Mouse (Mus musculus): ENCODE measurements around the gene Pitpnm2.
A peak's percentile ranks its signal among the peaks of the same experiment; 100 is the strongest.

The Pitpnm2 gene

DNA sequence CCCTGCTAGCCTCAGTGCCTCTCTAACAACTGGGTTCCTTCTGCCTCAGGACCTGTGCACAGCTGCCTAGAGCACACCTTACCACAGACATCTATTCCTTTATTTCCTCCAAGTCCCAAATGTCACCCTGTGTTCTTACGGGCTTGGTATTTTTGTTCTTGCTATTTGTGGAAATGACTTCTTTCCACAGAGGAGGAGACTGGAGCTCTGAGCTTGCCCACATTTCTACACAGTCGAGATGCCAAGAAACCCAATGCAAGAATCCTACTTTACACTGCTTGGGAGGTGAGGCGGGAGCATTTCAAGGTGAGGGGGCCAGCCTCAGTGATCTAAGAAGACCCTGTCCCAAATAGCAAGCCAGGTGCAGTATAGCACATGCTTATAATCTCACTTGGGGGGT is 164.0 kb downstream of the Pitpnm2 start:
- DNase-seq: no peak

DNA sequence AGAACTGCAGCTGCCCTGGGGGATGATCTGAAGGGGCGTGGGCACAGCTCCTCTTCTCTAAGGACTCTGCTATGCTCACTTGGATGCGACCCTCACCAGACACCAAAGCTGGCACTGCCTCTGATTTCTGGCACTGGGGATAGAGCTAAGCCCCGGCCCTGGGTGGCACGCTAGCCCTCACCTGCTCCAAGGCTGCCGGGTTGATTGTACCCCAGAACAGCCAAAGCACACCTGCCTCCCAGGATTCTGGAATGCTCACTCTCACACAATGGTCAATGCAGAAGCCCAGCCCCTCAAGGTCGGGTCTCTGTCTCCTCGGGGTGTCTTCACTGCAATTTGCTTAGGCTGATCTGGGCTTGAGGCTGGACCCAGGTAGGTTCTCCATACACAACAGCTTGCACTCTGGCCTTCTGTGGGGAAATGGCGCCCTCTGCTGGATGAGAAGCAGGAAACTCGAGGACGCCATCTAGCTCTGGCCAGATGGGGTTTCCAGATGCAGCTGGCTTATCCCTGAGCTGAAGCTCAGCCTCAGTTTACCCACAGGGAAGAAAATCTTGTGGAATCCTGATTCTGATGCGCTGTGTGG is 164.9 kb downstream of the Pitpnm2 start:
- DNase-seq: peak; percentile 87

DNA sequence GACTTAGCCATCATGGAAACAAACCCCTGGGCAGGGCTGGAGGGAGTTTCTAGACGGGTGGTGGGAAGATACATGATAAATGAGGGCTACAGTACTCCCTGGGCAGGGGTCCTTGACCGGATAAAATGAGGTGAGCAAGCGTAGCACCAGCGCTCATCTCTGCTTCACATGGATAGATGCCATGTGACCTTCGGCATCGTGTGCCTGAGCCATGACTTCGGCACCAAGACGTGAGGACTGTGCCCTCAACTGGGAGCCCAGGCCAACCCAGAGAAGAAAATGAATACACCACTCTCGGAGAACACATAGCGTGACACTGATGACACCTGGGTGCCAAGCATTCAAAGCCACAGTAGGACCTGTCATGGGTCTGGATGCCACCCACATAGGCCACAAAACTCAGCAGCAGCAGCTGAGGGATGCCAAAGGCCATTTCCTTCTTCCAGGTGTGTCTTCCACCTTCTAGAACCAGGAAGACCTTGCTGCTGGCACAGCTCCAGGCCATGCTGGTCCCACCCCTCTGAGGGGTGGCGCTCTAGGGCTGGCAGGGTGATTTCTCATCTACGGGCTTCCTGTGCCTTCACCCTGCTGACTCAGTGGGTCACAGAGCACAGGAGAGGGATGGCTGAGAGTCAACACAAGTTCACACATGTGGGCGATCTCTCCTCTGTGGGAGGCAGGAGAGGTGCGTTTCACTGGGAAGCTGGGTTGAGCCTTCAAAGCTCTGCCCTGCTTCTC is 165.5 kb downstream of the Pitpnm2 start:
- no peak for DNase-seq

DNA sequence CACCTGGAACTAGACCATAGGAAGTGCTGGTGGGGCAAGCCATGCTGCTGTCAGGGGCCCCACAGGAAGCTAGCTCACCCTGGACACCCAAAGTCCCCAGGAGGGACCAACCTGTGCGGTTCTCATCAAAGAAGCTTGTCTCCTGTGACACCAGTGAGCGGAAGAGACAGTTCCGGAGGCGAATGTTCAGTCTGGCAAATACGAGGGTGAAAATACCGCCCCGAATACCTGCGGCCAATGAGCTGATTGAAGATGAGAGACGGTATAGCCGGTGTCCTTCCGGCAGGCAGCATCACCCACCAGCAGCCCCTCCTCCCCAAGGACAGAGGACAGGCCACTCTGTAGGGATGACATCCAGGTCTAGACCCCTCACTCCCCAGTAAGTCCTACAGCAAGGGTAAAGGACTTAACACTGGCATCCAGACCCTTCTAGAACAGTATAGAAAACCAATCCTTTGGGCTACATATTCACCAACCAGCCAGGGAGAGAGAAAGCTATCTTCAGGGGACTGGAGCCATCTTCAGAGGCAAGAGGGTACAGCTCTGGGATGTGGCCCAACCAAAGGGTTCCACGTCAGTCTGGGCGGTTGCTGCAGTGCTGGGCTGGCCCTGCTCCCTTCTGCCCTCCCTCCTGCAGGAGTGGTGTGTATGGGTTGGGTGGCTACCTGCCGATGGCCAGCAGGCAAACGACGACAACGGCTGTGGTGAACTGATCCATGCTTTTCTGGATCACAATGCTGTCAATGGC is 166.4 kb downstream of the Pitpnm2 start:
- DNase-seq: no peak

DNA sequence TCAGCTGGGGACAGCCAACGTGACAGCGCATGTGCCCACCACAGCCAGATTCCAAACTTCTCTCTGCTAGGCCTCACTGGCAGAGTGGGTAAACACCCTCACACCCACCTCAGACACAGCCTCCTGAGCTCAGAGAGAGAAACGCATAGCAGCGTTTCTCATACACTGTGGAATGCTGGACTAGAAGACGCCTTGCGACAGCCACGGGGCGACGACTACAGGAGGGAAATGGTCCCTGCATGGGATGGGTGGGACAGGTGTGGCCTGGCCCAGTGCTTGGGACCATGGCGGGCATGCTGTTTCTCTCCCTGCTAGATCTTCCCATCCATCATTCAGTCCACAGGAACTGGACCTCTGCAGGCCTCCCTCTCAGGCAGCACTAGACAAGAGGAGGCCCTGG is 167.1 kb downstream of the Pitpnm2 start:
- DNase-seq: no peak

DNA sequence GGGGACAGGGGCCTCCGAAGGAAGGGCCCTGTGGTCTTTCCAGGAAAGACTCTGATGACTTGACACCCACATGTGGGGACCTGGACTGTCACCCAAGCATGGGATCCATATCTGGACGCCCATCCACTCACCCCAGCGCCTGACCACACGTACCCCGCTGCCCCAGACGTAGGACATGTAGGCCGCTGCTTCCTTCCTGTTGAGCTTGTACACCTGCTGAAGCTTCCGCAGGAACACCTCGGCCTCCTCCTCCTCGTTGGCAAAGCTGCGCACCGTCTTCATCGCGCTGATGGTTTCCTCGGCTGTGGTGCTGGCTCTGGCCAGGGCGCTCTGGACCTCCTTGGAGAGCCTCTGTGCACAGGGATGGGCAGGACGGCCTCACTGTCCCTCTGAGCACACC is 169.7 kb downstream of the Pitpnm2 start:
- no peak for DNase-seq

DNA sequence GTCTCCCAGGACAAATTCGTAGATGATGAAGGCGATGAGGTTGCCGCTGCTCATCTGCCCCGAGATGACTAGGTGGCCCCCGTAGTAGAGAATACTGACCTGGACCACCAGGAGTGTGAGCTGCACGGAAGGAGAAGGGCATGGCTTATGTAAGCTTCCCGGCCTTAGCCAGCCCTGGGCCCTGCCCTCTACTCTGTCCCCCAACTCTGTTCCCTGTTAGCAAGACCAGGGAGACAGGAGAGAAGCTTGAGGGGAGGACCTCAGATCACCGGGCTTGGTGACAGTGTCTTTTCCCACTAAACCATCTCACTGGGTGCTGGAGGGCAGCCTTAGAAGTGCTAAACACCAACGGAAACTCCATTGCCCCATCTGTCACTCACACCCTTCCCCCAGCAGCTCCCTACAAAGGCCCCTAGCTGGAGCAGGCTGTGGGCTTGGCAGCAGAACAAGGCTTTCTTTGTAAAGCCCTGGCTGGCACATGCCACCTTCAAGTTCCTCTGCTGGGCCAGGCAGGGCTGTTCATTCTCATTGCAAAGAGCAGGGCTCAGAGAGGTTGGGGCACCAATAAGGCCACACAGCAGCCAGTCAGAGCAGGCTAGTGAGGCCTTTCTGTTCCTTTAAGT is 170.7 kb downstream of the Pitpnm2 start:
- no peak for DNase-seq

DNA sequence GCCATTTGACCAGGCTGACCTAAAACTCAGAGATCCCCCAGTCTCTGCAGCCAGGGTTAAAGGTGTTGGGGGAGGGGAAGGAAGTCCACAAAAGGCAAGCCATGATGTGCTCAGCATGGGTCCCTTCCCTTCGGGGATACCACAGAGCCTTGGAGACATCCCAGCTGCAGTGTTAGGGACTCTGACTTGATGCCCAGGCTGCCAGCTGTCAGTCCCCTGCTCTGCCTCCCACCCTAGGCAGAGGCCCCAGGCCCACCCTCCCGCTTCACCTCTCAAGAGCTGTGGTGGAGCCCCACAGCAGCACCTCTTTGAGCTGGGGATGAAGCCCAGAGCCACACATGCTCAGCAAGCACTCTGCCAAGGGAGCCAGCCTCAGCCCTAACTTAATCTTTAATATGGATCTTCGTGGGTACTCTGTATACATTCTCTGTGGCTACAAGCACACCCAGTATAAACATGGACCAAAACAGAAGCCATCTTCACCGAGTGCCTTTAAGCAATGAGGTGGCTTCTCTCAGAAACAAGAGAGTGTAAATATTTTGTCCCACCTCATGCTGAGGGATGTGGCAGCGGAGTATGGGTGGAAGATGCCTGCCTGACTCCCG is 171.6 kb downstream of the Pitpnm2 start:
- DNase-seq: no peak

DNA sequence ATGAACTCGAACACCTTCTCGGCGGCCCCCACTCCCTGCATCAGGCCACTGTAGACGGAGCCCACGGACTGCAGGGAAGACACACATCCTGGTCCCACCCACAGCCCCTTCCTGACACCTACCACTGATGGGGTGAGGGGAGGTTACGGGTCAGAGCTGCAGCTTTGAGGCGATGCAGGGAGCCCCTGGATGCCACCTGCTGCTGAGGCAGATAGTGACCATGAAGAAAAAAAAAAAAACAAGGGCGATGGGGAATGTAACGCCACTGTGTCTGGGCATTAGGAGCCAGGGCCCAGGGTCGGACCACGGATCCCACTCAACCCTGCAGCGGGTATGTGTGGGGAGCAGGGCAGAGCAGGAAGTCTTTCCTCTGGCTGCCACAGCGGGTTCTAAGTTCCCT is 172.3 kb downstream of the Pitpnm2 start:
- DNase-seq: no peak

DNA sequence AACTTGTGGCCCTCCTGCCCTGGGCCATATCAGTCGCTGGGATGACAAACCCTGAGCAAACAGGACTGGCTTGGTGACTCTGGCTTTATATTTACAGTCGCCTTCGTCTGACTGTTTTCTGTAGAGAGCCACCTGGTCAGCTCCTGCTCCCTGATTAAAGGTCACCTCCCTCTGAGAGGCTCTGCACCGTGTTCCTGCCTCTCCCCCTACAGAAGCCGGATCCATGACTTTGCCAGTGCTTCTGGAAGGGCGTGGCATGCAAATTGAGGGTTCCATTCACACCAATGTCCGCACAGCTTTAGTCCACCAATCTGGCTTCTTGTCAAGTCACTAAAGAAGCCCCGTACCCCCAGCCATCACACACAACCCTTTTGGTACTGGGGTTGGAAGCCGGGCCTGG is 173.0 kb downstream of the Pitpnm2 start:
- DNase-seq: peak; percentile 30

DNA sequence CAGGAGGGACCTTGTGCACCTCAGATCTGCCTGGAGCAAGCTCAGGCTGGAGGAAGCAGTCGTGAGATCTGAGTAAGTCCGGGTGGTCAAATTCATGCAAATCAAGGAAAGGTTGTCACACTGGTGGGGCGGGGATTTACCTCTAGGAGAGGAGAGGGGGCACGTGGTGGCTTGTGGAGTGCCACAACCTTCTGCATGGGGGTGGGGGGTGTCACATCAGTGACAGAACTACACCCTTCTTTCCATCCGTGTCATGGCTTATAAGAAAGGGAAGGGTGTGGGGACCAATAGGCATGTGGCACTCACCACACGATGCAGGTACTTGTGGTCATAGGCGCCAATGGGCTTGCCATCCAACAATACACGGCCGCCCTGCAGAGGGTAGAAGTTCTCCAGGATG is 173.8 kb downstream of the Pitpnm2 start:
- no peak for DNase-seq

DNA sequence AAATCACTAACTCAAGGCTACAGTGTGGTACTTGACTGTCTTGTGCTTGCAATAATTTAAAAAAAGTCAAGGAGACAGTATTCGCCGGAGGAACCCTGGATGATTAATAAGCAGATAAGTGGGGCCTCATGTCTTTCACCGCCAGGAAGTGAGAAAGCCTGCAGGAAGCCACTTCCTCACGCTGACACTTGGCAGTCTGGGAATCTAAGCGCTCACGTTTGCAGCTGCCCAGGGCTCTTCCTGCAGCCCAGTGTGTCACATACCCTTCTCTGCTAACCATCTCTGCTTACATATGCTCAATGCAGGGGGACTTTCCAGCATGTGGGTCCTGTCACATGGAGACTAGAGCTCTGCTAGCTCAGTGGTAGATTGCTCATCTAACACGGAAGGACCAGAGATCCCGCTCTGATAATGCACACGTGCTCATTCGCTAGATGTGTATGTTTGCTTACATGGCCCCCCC is 174.7 kb downstream of the Pitpnm2 start:
- peak; percentile 38 for DNase-seq

DNA sequence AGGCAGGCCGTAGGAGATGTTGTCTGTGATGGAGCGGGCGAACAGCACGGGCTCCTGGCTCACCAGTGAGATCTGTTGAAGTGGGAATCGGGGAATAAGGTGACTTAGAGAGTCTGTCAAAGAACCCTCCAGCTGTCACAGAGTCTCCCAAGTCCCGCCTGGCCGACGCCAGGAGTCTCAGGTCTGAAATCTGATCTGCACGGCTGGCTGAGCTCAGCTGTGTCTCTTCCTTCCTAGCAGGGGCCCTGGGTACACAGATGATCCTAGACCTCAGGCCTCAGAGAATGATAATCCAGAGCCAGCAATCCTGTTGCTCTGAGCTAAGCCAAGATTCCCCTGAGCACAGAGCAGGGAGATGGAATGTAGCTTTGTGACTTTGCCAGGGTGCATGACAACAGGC is 175.9 kb downstream of the Pitpnm2 start:
- DNase-seq: no peak

DNA sequence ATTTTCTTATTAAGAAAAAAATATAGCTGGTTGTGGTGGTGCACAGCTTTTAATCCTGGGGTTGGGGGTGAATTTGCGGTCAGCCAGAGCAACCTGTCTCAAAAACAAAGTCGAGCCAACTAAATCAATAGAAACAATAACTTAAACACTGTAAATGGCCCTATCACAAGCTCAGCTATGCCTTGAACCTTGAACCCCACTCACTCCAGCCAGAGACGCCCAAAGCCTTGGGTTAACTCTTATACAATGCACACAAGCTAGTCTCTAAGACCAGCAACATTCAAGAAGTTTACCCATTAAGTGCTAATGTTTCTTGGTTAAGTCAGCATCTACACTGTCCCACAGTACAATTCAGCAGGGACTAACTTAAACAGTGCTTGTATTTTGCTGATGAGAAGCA is 179.9 kb downstream of the Pitpnm2 start:
- DNase-seq: no peak

Data from liver (tissue).